Mouse (Mus musculus): ENCODE measurements around the gene Pax8. TPM values are rescaled to one million over a fixed set of nuclear protein-coding genes. Genes with fewer than 3 reads are reported as not detected.

Pax8 gene
- polyA plus RNA-seq, 1 experiment from 2014 or later: 27.1 TPM

GRCm38 (mm10) chr2:24427866-24428675, 47.3 kb downstream of the Pax8 start:
- ATAC-seq (ENCODE audit: low FRiP score): peak; percentile 91
- no peak overlapping the region for H3K4me2 ChIP-seq (replicated peaks)
- 0 out of 2 replicates have a peak, but pooled peaks cover 3% of the 10 kb centered on the region for H3K27me3 ChIP-seq
- peaks cover 3% of the 10 kb centered on the region; the same call in 1 of the 2 replicates for H3K4me1 ChIP-seq
- peak overlapping the region; percentile 69 for H3K27ac ChIP-seq
- H3K36me3 ChIP-seq: no peaks in the 10 kb centered on the region
- H3K9ac ChIP-seq: no peak overlapping the region
- no peaks in the 10 kb centered on the region for H3K9me3 ChIP-seq (replicated peaks)
- WGBS: 36% methylated on average over 12 of the region's 12 CpGs
- no peak overlapping the region for H3K4me3 ChIP-seq

DNA sequence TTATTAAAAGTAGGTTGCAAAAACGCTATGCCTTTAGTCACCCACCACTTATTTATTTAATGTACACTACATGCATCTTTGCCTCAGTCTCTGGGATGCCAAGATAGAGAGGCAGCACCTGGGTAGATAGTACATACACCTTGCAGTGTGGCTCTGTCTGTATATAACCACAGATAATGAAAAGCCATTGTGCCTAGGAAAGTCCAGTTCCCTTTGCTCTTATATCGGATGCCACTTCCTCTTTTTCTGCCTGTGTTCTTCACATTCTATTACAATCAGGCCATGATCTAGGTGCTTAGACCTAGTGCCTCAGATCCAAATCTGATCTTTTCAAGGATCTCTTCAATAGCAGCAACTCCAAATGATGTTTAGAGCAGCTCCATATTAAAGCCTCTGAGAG, 49.8 kb downstream of the Pax8 start:
- 85% methylated on average over 2 of the region's 2 CpGs for WGBS
- no peaks in the 10 kb centered on the region for H3K9me3 ChIP-seq (replicated peaks)
- no peak overlapping the region for H3K4me3 ChIP-seq
- H3K27me3 ChIP-seq: 0 out of 2 replicates have a peak, but pooled peaks cover 3% of the 10 kb centered on the region
- no peaks in the 10 kb centered on the region for H3K36me3 ChIP-seq
- H3K9ac ChIP-seq: no peak overlapping the region
- no peak overlapping the region for H3K27ac ChIP-seq
- ATAC-seq (ENCODE audit: low FRiP score): no peak
- H3K4me1 ChIP-seq: peaks cover 3% of the 10 kb centered on the region; the same call in 1 of the 2 replicates
- no peak overlapping the region for H3K4me2 ChIP-seq (replicated peaks)

GRCm38 (mm10) chr2:24422815-24423214, 52.6 kb downstream of the Pax8 start:
- Histone ChIP-seq H3K27ac (no peak overlapping the region), H3K27me3 (no peaks in the 10 kb centered on the region), H3K4me2 (replicated peaks) (no peak overlapping the region), H3K9me3 (replicated peaks) (no peaks in the 10 kb centered on the region), H3K4me1 (no peaks in the 10 kb centered on the region), H3K36me3 (no peaks in the 10 kb centered on the region), H3K9ac (no peak overlapping the region), H3K4me3 (no peak overlapping the region)
- no peak for ATAC-seq (ENCODE audit: low FRiP score)
- WGBS: 84% methylated on average over 3 of the region's 3 CpGs

- H3K4me2 ChIP-seq (replicated peaks): no peak overlapping the region
- no peak overlapping the region for H3K9ac ChIP-seq
- no peak overlapping the region for H3K4me3 ChIP-seq
- peaks cover 9% of the 10 kb centered on the region for H3K4me1 ChIP-seq
- no peak overlapping the region for H3K27ac ChIP-seq
- H3K9me3 ChIP-seq (replicated peaks): no peaks in the 10 kb centered on the region
- WGBS: 87% methylated on average over 6 of the region's 6 CpGs
- no peak for ATAC-seq (ENCODE audit: low FRiP score)
- H3K27me3 ChIP-seq: no peaks in the 10 kb centered on the region
- H3K36me3 ChIP-seq: no peaks in the 10 kb centered on the region
Measured at GRCm38 (mm10) chr2:24421211-24421863, 54.1 kb downstream of the Pax8 start.

DNA sequence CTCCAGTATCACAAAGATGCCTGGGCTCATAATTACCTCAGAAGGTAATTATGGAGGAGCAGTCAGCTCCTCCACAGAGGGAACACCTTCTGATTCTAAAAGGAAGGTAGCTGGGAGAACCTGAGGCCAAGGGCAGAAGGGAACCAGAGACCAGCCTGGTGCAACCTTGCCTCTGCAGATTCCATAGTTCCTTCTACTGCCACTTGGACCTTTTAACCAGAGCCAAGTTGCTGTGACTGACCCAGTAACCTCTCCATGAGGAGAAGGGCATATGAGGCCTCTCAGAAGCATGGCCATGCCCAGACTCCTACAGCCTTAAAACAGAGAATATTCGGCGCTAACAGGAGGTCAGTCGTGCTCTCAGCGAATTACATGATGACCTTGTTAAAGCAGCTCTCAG, 57.8 kb downstream of the Pax8 start:
- no peak overlapping the region for H3K4me2 ChIP-seq (replicated peaks)
- no peaks in the 10 kb centered on the region for H3K9me3 ChIP-seq (replicated peaks)
- H3K9ac ChIP-seq: no peak overlapping the region
- WGBS: 88% methylated on average over 4 of the region's 4 CpGs
- no peak overlapping the region for H3K4me3 ChIP-seq
- H3K36me3 ChIP-seq: no peaks in the 10 kb centered on the region
- ATAC-seq (ENCODE audit: low FRiP score): no peak
- H3K27ac ChIP-seq: peak overlapping the region; percentile 60
- no peaks in the 10 kb centered on the region for H3K27me3 ChIP-seq
- H3K4me1 ChIP-seq: peaks cover 22% of the 10 kb centered on the region

GRCm38 (mm10) chr2:24417106-24417505, 58.3 kb downstream of the Pax8 start:
- peak; percentile 52 for ATAC-seq (ENCODE audit: low FRiP score)
- H3K4me2 ChIP-seq (replicated peaks): no peak overlapping the region
- WGBS: 17% methylated on average over 2 of the region's 2 CpGs

DNA sequence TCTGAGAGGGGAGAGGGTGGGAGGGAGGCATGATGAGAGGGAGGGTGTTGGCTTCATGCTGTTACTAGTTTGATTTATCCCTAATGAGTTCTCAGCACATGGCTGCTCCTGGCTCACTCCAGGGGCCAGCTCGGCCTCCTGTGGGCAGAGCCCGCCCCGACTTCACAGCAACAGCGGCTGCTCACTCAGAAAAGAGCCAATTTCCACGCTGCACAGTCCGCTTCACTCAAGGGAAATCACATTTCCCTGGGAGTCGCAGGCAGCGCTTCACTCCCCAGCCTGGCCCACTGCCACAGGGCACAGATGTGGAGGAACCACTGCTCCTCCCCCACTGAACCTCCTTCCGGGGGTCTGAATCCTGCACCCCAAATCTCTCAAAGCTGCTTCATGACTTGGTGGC, 58.7 kb downstream of the Pax8 start:
- WGBS: 6% methylated on average over 9 of the region's 9 CpGs
- peak overlapping the region; percentile 60 for H3K27ac ChIP-seq
- H3K27me3 ChIP-seq: no peaks in the 10 kb centered on the region
- no peaks in the 10 kb centered on the region for H3K9me3 ChIP-seq (replicated peaks)
- H3K4me2 ChIP-seq (replicated peaks): no peak overlapping the region
- H3K4me3 ChIP-seq: no peak overlapping the region
- H3K4me1 ChIP-seq: peaks cover 22% of the 10 kb centered on the region
- H3K36me3 ChIP-seq: no peaks in the 10 kb centered on the region
- no peak overlapping the region for H3K9ac ChIP-seq
- peak; percentile 83 for ATAC-seq (ENCODE audit: low FRiP score)

More at GRCm38 (mm10) chr2:24417106-24417505, 58.3 kb downstream of the Pax8 start:
- Histone ChIP-seq H3K27ac (peak overlapping the region; percentile 60), H3K27me3 (no peaks in the 10 kb centered on the region), H3K4me1 (peaks cover 22% of the 10 kb centered on the region), H3K9me3 (replicated peaks) (no peaks in the 10 kb centered on the region), H3K4me3 (no peak overlapping the region), H3K9ac (no peak overlapping the region), H3K36me3 (no peaks in the 10 kb centered on the region)

- Histone ChIP-seq H3K9me3 (replicated peaks) (no peaks in the 10 kb centered on the region), H3K36me3 (no peaks in the 10 kb centered on the region), H3K27me3 (no peaks in the 10 kb centered on the region), H3K9ac (no peak overlapping the region), H3K27ac (peak overlapping the region; percentile 50), H3K4me2 (replicated peaks) (no peak overlapping the region), H3K4me3 (no peak overlapping the region), H3K4me1 (peaks cover 22% of the 10 kb centered on the region)
- 64% methylated on average over 4 of the region's 4 CpGs for WGBS
- ATAC-seq (ENCODE audit: low FRiP score): peak; percentile 64
Measured at GRCm38 (mm10) chr2:24413677-24414076, 61.7 kb downstream of the Pax8 start.

GRCm38 (mm10) chr2:24413172-24413571, 62.2 kb downstream of the Pax8 start:
- WGBS: 77% methylated on average over 3 of the region's 3 CpGs

GRCm38 (mm10) chr2:24409166-24409565, 66.2 kb downstream of the Pax8 start:
- no peaks in the 10 kb centered on the region for H3K36me3 ChIP-seq
- H3K9ac ChIP-seq: no peak overlapping the region
- no peaks in the 10 kb centered on the region for H3K9me3 ChIP-seq (replicated peaks)

More at GRCm38 (mm10) chr2:24413172-24413571, 62.2 kb downstream of the Pax8 start:
- peaks cover 25% of the 10 kb centered on the region for H3K4me1 ChIP-seq
- no peak overlapping the region for H3K4me2 ChIP-seq (replicated peaks)
- H3K9ac ChIP-seq: no peak overlapping the region
- ATAC-seq (ENCODE audit: low FRiP score): no peak
- 0 out of 2 replicates have a peak, but pooled peaks cover 3% of the 10 kb centered on the region for H3K27me3 ChIP-seq
- H3K4me3 ChIP-seq: no peak overlapping the region
- no peaks in the 10 kb centered on the region for H3K36me3 ChIP-seq
- no peak overlapping the region; the same call in 1 of the 2 replicates for H3K27ac ChIP-seq
- no peaks in the 10 kb centered on the region for H3K9me3 ChIP-seq (replicated peaks)

GRCm38 (mm10) chr2:24407701-24408485, 67.5 kb downstream of the Pax8 start:
- H3K4me1 ChIP-seq: peaks cover 17% of the 10 kb centered on the region
- H3K4me3 ChIP-seq: no peak overlapping the region
- no peaks in the 10 kb centered on the region for H3K9me3 ChIP-seq (replicated peaks)
- WGBS: 18% methylated on average over 4 of the region's 4 CpGs
- H3K4me2 ChIP-seq (replicated peaks): no peak overlapping the region
- H3K9ac ChIP-seq: no peak overlapping the region
- no peaks in the 10 kb centered on the region for H3K36me3 ChIP-seq
- H3K27me3 ChIP-seq: peaks cover 24% of the 10 kb centered on the region
- ATAC-seq (ENCODE audit: low FRiP score): 0 out of 2 replicates have a peak, but pooled peaks have one; percentile 1
- 0 out of 2 replicates have a peak overlapping the region, but pooled peaks have one; percentile 40 for H3K27ac ChIP-seq

More at GRCm38 (mm10) chr2:24409166-24409565, 66.2 kb downstream of the Pax8 start:
- no peak overlapping the region for H3K4me3 ChIP-seq
- no peak overlapping the region for H3K4me2 ChIP-seq (replicated peaks)
- H3K27ac ChIP-seq: no peak overlapping the region
- H3K27me3 ChIP-seq: peaks cover 24% of the 10 kb centered on the region
- peak; percentile 42 for ATAC-seq (ENCODE audit: low FRiP score)
- H3K4me1 ChIP-seq: peaks cover 24% of the 10 kb centered on the region
- WGBS: 0% methylated on average over 2 of the region's 2 CpGs
